Mouse (Mus musculus): ENCODE measurements around the gene Vmn2r83.
A peak's percentile ranks its signal among the peaks of the same experiment; 100 is the strongest.
"Not testable (repeated sequence)": the region's sequence is repeated elsewhere in the genome, so short reads cannot be mapped to it uniquely, and the experiment has no call there.

Gene Vmn2r83

DNA sequence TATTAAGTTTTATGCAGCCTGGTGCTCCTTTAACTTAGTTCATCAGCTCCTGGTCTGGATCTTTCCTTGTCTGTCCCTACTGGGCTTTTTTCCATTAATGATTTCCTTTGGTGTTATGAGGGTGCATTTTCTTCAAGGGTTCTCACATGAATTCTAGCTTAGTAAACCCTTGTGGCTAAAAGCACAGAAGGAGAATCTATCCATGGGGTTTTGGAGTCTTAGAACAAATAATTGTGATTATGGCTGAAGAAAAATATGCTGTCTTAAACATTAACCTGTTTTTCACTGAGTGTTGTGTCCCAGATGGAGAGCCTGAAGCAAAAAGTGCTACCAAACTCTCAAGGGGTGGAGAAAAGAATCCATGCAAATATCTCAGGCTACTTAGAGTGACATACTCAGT lies at the start of gene Vmn2r83:
Gene Vmn2r83 (plus strand): TSS at position 301 of the 400 bp plus-strand sequence.
- DNase-seq (ENCODE audit: low spot score) = no peak

DNA sequence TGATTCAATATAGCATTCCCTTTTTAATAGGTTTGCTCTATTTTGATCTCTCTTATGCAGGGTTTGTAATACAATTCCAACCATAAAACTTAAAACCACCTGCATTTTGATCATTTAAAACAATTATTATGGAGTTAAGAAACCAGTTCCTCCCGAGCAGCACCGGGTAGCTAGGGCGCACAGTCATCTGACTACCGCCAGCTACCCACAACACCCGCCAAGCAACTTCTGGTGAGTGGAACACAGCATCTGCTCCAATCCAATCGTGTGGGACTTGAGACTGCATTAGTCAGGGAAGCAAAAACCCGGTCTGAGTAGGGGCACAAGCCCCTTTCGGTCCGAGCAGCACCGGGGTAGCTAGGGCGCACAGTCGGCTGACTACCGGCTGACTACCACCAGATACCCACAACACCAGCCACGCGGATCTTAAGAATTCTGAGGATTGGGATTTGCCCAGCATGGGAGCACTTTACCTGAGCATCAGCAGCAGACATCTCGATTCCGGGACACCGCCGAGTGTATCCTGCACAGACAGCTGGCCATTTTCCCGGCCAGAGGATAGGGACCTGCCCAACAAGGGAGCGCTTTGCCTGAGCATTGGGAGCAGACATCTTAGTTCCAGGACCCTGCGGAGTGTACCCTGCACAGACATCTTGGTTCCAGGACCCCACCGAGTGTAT lies 33.2 kb upstream of the Vmn2r83 start:
- not testable (repeated sequence) for DNase-seq (ENCODE audit: low spot score)

DNA sequence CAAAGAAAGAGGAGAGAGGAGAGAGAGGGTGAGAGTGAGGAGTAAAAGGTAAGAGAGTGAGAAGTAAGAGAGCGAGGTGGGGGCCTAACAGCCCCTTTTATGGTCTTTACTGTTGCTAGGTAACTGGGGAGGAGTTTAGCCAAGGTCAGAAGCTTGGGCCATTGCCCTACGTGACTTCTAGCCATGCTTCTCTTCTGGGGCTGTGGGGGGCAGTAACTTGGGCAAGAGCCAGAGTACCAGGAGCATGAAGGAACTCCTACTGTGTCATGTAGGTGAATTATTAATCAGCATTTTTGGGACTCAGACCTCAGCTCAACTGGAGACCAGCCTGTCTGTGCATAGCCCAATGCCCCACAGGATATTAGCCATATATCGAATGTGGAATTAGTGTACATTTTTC lies 27.4 kb downstream of the Vmn2r83 start:
- DNase-seq (ENCODE audit: low spot score) = no peak

DNA sequence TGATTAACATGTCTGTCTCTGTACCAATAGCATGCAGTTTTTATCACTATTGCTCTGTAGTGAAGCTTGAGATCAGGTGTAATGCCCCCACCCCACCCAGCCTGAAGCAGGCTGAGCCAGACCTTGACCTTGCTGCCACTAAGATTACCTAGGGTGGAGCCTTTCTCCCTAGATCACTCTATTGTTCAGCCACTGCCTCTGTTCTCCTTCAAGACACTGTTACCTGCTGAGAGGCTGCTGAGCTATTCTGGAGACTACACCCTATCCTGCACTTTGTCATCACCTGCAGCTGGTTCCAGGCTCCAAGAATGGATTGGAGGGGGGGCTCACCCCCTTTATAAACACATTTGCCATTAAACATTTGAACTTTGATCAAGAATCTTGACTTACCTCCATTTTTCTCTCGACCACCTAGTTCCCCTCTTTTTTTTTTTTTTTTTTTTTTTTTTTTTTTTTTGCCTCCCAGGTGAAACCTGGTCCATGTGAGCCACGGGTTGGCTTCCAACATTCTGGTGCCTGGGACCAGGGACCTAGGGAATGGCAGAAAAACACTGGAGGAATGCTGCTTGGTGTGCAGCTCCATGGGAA lies 28.3 kb downstream of the Vmn2r83 start:
- no peak for DNase-seq (ENCODE audit: low spot score)

DNA sequence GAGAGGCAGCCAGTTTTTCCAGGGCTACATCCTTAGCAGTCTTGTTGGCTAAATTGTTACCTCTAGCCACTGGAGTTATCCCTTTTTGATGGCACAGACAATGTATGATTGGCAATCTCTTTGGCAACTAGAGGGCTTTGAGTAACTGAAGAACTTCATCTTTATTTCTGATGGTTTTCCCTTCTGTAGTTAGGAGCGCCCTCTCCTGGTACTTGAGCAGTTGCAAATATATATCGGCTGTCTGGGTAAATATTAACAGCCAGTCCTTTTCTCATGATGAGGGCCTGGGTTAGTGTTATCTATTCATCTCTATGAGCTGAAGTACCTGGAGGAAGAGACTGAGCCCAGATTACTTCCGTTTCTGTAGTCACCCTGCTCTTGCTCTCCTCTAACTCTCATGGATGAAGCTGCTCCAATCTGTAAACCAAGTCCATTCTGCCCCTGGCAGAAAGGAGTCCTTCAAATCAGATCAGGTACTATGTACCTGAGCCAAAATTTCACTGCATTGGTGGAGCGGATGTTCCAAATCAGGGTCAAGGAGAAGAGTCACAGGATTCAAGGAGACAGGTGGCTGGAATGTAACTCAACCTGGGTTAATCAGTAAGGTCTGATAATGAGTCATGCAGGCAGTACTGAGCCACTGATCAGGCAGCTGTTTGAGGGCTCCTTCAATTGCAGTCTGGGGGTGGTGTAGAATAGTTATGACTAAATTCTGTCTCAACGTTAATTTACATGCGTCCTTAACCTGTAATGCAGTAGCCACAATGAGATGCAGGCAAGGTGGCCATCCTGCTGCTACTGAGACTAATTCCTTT lies 34.5 kb downstream of the Vmn2r83 start:
- no peak for DNase-seq (ENCODE audit: low spot score)

DNA sequence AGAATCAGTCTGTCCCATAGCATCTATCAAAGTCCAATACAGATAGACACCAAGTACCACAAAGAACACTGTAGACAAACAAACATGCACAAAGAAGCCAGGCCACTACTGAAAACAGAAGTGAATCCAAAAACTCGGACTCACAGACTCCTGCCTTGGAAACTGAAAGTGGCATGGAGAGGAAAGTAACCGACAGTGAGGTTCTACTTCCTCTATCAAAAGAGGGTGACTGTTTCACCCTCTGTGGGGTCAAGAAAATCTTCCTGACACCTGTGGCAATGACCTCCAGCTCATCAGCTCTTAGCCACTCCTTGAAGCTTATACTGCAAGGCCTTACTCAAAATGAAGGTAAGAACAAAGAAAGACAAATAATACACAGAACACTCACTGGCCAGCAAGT lies 38.2 kb downstream of the Vmn2r83 start:
- no peak for DNase-seq (ENCODE audit: low spot score)

DNA sequence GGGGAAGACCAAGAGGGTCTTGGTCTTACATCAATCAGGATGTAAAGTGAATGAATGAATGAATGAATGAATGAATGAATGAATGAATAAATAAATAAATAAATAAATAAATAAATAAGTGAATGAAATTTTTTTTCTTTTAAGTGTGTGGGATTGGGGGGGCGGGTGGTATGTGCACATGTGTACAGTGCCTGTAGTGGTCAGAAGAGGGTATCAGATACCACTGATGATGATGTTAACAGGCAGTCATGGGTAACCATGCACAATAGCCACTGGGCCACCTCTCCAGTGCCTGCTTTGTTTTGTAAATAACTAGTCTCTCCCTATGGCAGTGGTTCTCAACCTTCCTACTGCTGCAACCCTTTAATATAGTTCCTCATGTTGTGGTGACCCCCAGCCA lies 55.9 kb downstream of the Vmn2r83 start:
- no peak for DNase-seq (ENCODE audit: low spot score)

DNA sequence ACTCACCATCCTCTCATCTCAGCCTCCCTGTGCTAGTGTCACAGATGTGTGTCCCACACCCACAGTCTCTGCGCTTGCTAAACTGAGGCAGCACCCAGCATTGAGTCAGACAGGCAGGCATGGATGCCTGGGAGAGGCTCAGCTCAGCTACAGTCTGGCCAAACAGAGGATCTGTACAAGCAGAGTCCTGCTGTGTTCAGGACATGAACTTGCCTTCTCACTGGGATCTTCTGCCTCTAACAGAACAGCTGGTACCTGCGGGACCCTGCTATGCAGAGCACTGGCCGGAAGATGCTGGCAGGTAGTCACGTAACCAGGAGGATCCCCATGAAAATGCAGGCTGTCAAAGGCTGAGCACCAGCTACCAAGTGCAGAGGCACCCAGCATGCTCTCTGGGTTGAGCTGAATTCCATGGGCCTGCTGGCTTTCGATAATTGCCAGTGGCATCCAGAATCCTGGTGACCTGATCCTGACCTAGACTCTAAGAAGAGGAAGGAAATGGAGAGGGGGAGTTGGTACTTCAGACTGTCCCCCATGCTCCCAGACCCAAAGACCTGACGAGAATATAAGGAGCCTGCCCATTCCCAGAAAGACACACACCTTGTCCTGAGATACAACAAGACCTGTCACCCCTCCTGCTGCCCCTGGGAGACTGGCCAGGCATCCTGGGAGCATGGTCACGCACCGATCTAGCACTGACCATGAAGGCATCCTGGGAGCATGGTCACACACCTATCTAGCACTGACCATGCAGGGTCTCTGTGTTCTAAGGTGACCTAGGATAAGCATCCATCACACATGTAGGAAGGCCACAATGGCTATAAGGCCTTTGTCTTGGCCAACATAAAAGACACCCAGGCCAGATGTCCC lies 57.2 kb downstream of the Vmn2r83 start:
- DNase-seq (ENCODE audit: low spot score) = peak; percentile 1

DNA sequence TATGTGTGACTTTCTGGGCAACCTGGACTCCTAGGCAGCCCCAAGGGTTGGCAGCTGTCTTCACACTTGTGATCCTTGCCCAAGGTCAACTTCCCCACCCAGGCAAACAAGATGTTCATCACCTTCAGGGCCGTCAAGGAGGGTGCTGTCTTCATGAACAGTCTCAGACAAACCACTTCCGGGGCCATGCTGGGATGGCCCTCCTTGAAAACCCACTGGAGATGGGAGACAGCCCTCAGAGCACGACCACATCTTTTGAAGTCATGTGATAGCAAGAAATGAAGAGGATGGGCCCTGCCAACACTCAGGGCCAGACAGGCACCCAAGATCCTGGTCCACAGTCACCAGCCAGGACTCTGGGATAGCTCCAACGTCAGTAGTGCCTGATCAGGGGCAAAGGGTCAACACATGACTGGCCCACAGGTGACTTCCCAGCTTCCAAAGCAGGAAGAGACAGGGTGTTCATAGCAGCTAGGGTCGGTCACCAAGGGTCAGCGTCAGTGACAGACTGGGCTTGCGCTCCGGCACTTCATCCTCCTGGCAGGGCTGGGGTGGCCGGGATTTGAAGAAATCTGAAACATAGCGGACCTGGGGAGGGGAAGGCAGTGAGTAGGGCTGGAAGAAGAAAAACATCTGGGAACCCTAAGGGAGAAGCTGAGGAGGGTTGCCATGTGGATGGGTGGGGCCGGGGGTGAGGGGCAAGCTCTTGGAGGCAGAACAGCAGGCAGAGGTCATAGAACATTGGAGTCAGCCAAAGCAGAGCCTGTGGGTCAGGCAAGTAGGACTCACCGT lies 58.3 kb downstream of the Vmn2r83 start:
- peak; percentile 2 for DNase-seq (ENCODE audit: low spot score)

DNA sequence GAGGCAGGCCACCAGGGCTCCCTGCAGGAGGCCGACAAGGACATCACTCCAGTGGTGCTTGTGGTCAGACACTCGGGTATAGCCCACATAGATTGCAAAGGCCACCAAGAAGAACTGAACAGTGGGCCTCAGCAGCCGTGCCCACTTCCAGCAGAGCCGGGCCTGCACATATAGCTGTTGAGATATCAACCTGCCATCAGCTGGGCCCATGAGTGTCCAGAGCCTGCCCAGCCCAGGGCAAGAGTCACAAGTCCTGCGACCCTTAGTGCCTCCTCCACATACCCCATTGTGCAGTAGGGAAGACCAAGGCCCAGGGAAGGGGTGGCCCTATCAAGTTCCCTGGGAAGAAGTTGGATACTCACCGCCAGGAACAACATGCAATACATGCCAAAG lies 58.9 kb downstream of the Vmn2r83 start:
- no peak for DNase-seq (ENCODE audit: low spot score)

DNA sequence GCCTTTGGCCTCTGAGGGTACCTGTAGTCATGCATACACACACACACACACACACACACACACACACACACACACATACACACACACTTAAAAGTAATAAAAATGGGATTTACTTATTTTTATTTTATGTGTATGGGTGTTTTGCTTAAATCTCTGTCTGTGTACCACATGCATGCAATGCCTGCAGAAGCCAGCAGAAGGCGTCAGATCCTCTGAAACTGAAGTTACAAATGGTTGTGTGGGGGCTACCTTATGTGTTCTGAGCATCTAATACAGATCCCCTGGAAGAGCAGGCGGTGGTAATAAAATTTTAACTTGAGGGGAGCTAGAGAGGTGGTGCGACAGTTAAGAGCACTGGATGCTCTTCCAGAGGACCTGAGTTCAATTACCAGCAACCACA lies 59.5 kb downstream of the Vmn2r83 start:
- DNase-seq (ENCODE audit: low spot score) = peak; percentile 1

DNA sequence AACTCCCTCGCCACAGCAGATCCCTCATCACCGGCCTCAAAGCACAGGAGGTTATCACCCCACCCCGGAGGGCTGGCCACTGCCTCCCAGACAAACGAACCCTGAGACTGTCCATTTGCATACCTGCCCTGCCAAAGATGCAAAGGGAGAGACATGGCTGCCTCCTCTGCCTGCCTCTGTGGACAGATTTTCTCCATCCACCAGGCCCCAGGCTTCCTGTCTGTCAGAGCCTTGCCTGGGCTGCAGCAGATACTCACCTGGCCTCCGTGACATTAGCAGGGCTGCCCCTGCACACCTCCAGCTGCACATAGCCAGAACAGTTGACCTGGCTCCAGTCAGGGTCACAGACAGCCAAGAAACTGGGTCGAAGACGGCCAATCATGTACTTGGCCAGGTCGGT lies 61.7 kb downstream of the Vmn2r83 start:
- peak; percentile 2 for DNase-seq (ENCODE audit: low spot score)

DNA sequence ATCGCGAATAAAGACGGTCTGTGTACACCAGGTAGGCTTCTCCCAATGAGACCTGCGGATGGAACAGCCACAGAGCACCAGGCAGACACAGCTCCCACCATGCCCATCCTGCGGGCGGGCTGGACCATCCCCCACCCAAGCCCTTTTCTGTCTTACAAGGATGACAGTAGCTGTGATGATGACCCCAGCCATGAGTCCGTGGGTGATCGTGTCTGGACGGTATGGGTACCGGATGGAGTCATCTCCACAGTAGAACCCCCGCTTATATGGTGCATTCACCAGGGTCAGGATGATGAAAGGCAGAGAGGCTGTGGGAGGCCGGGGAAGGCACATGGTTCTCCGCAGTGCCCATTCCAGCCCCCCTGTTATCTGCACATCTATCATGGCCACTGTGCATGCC lies 62.2 kb downstream of the Vmn2r83 start:
- DNase-seq (ENCODE audit: low spot score) = peak; percentile 1

DNA sequence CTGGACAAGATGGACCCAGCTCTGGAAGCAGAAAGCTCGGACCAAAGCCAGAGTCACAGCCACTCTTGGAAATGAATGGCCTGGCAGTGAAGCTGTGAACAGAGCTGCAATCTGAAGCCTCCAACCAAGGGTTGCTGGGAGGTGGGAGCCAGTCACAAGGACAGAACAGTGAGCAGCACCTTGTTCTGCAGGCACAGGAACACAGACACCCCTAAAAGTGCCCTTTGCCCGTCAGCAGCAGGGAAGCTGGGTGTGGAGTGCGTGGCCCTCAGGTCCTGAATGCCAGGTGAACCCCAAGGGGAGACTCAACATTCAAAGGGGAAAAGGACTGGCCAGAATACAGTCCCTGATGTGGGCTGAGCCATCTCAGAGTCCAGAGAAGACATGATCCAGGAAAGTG lies 63.1 kb downstream of the Vmn2r83 start:
- DNase-seq (ENCODE audit: low spot score) = peak; percentile 2

DNA sequence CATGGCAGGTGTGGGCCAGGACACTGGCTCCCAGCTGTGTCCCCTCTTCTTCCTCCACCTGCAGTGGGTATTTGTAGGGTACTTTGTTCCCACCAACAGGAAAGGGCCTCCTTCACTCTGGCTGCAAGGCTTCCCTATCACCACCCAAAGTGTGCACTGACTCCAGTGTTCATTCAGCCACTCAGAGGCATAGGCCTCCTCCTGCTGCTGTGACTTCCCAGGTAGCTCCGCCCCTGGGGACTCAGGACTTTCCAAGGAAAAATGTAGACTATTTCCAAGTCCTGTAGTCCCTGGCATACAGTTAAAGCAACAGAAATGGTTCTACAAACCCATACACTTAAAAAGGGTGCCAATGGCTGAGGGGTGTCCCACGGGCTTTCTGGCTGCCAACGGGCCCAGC lies 64.1 kb downstream of the Vmn2r83 start:
- peak; percentile 12 for DNase-seq (ENCODE audit: low spot score)

DNA sequence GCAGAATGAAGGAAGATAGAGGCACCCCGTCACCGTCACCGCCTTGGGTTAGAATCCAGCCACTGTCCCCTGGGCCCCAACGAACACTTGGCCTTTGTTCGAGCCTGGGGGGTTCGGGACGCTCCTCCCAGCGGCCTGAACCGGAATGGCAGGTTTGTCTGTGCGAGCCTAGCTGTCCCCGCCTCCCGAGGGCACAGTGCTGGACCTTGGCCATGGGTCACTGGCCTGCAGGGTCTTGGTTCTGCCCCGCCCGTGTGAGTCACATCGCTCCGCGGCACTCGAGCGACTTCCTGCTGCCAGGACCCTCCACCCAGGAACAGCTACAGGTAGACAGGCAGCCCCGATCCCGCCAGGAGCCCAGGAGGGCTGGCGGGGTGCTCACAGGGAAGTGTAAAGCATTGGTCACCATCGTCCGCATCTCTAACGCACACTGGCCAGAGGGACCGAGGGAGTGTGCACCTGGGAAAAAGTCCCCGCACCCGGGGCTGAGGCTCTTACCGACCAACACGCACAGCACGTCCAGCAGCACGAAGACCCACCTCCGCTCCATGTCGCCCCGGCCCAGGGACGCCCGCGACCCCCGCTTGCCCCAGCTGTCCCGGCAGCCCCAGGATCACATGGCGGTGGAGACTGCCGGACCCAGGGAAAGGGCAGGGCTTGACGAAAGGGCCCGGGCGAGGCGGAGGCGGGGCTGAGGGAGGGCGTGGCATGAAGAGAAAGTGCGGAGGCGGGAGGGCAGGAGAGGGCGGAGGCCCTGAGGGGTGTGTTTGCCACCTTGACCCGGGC lies 64.8 kb downstream of the Vmn2r83 start, which contains the start of gene Plpp2:
Gene Plpp2 (minus strand): TSS at position 671 of the 786 bp plus-strand sequence.
- peak; percentile 81 for DNase-seq (ENCODE audit: low spot score)

DNA sequence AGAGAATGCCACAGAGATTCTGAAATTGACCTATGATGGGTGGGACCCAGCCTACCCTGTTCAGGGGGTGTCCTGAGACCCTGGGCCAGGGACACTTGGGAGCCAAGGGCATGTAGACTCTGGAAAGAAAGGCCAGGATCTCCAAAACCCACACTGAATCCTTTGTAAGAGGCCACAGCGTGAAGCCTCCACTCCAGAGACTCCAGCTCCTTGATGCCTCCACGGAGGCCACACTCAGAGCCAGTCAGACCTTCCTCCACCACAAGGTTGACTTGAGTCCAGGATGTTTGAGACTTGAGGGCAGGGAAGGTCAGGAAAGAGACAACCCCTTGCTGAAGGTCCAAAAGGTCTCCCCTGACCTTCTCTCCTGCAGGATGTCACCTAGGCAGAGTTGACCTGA lies 65.9 kb downstream of the Vmn2r83 start:
- no peak for DNase-seq (ENCODE audit: low spot score)

DNA sequence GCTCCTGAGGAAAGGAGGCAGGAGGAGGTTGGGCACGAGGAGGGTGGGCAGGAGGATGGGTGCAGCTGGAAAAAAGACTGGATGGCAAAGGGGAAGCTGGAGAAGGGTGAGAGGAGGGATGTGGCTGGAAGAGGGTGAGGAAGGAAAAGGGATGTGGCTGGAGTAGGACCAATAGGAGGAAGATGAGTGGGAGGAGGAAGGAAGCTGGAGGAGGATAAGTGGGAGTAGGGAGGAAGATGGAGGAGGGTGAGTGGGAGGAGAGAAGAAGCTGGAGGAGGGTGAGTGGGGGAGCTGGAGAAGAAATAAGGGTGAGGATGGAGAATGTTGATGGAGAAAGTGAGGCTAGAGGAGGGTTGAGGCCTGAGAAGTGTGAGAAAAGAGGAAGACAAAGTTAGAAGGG lies 66.9 kb downstream of the Vmn2r83 start:
- DNase-seq (ENCODE audit: low spot score) = no peak

DNA sequence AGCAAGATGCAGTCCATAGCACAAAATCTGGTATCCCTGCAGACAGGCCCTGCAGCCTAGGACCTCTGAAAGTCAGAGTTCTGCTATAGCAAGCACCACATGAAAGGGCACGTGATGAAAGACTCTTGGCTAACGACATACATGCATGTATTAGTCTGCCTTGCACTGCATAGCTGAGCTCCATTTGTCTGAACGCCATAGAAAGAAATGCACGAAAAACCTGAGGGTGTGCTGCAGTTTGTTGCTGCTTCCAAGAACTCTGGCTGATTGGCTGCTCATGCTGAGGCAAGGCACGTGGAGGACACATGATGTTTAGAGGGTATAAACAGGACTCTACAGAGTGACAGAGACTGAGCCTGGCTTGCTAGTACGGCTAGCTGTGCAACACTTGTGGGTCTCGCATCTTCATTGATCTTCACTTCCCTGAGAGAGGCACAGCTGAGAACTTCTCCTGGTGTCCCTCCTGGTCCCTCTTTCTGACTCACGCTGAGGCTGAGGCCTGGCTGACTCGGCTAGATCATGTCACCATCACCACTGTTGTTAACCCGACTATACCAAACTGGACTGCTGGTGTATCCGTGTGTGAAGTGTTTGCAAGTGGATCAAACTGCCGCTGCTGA lies 68.0 kb downstream of the Vmn2r83 start:
- no peak for DNase-seq (ENCODE audit: low spot score)

DNA sequence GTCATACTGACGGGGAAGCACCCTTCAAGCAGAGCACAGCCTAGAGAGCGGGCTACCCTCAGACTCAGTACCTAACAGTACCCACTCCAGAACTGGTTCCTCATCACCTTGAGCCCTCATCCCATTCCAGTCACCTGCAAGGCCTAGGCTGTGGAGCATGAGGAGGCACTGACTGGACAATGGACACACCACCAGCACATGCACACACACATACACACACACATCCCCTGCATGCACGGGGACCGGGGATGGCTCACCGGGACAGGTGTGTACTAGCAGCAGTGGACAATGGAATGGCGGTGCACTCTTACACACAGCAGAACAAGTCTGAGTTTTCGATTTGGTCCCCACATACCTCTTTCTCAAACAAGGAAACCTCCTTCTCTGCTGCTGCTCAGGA lies 68.7 kb downstream of the Vmn2r83 start:
- no peak for DNase-seq (ENCODE audit: low spot score)
